Mouse (Mus musculus) kidney, adult 2 months (tissue): Measurements from ENCODE around the gene Phyhipl.

ENCODE experiments used
- CTCF ChIP-seq: fragments of 200-500 bp; conservative IDR thresholded peaks from 2 replicates; pipeline ENCODE4 v1.5.1; 2011; ENCODE audit warnings: low read depth, mild to moderate bottlenecking, control low read depth, low read length, moderate library complexity, mixed read lengths; ENCODE audit not compliant: insufficient read depth, insufficient read length
- POLR2A ChIP-seq: fragments of 200-500 bp; IDR thresholded peaks from one replicate; pipeline ENCODE4 v1.6.1; 2011; ENCODE audit warnings: low read depth, low read length, control low read depth

DNA sequence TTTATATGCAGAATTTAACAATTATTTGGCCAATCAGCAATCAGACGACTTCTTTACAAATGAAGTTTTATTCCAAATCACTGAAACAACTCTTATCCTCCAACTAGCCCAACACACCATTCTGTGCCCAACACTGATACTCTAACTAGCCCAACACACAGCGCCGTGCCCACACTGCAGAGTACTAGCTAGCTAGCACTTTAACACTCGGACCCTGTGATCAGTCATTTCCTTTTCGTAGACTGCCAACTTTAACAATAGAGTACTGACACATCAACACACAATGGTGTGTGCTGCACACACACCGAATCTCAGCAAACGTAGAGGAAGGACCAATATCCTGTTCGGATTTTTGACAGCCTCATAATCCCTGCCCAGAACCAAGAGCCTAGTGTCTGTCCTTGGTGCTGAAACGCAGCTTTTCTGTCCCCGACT is 57.7 kb downstream of the Phyhipl start:
- TF ChIP-seq POLR2A (no peak), CTCF (no peak)
